Mouse (Mus musculus): ENCODE measurements at regions not wholly inside any gene's neighbourhood (a gene's known extent, or its start where the extent isn't known, plus 50 kb on each side); places are given as distances from the start of the nearest gene placed in this dataset.

- Histone ChIP-seq H3K4me3 (ENCODE audit: low read depth, low read length) (no peak overlapping the region), H3K27ac (ENCODE audit: low read depth, low read length) (no peak overlapping the region), H3K36me3 (ENCODE audit: control insufficient read depth, insufficient read depth, low read length) (no peaks in the 10 kb centered on the region), H3K4me2 (no peak overlapping the region), H3K9me3 (replicated peaks; ENCODE audit: control insufficient read depth, low read length) (no peaks in the 10 kb centered on the region), H3K27me3 (ENCODE audit: control insufficient read depth, insufficient read depth, low read length) (no peaks in the 10 kb centered on the region), H3K4me1 (ENCODE audit: control insufficient read depth, insufficient read depth, low read length) (no peaks in the 10 kb centered on the region), H3K9ac (ENCODE audit: low read depth, low read length) (no peak overlapping the region)
- ATAC-seq (replicated peaks; ENCODE audit: insufficient number of reproducible peaks, low FRiP score, low TSS enrichment), result no peak
- WGBS (ENCODE audit: insufficient replicate concordance), result 95% methylated on average over 2 of the region's 2 CpGs
Measured at GRCm38 (mm10) chr1:143053599-143053998, 586.9 kb upstream of the B3galt2 start.

GRCm38 (mm10) chr1:143054451-143055024, 585.9 kb upstream of the B3galt2 start:
- no peak overlapping the region for H3K27ac ChIP-seq (ENCODE audit: low read depth, low read length)
- no peaks in the 10 kb centered on the region for H3K4me1 ChIP-seq (ENCODE audit: control insufficient read depth, insufficient read depth, low read length)
- H3K9ac ChIP-seq (ENCODE audit: low read depth, low read length), result no peak overlapping the region
- H3K4me2 ChIP-seq, result no peak overlapping the region
- H3K9me3 ChIP-seq (replicated peaks; ENCODE audit: control insufficient read depth, low read length), result no peaks in the 10 kb centered on the region
- ATAC-seq (replicated peaks; ENCODE audit: insufficient number of reproducible peaks, low FRiP score, low TSS enrichment), result no peak
- H3K27me3 ChIP-seq (ENCODE audit: control insufficient read depth, insufficient read depth, low read length), result no peaks in the 10 kb centered on the region
- WGBS (ENCODE audit: insufficient replicate concordance), result 59% methylated on average over 3 of the region's 3 CpGs
- no peak overlapping the region for H3K4me3 ChIP-seq (ENCODE audit: low read depth, low read length)
- no peaks in the 10 kb centered on the region for H3K36me3 ChIP-seq (ENCODE audit: control insufficient read depth, insufficient read depth, low read length)

GRCm38 (mm10) chr1:143060698-143061576, 579.5 kb upstream of the B3galt2 start:
- 74% methylated on average over 4 of the region's 4 CpGs for WGBS (ENCODE audit: insufficient replicate concordance)
- Histone ChIP-seq H3K4me2 (no peak overlapping the region), H3K27ac (ENCODE audit: low read depth, low read length) (no peak overlapping the region), H3K4me1 (ENCODE audit: control insufficient read depth, insufficient read depth, low read length) (no peaks in the 10 kb centered on the region), H3K27me3 (ENCODE audit: control insufficient read depth, insufficient read depth, low read length) (no peaks in the 10 kb centered on the region), H3K9me3 (replicated peaks; ENCODE audit: control insufficient read depth, low read length) (no peaks in the 10 kb centered on the region), H3K36me3 (ENCODE audit: control insufficient read depth, insufficient read depth, low read length) (no peaks in the 10 kb centered on the region), H3K9ac (ENCODE audit: low read depth, low read length) (no peak overlapping the region), H3K4me3 (ENCODE audit: low read depth, low read length) (no peak overlapping the region)
- no peak for ATAC-seq (replicated peaks; ENCODE audit: insufficient number of reproducible peaks, low FRiP score, low TSS enrichment)

GRCm38 (mm10) chr1:143065493-143065892, 575.0 kb upstream of the B3galt2 start:
- Histone ChIP-seq H3K27me3 (ENCODE audit: control insufficient read depth, insufficient read depth, low read length) (no peaks in the 10 kb centered on the region), H3K4me3 (ENCODE audit: low read depth, low read length) (no peak overlapping the region), H3K9ac (ENCODE audit: low read depth, low read length) (no peak overlapping the region), H3K9me3 (replicated peaks; ENCODE audit: control insufficient read depth, low read length) (no peaks in the 10 kb centered on the region), H3K4me1 (ENCODE audit: control insufficient read depth, insufficient read depth, low read length) (no peaks in the 10 kb centered on the region), H3K4me2 (no peak overlapping the region), H3K27ac (ENCODE audit: low read depth, low read length) (no peak overlapping the region), H3K36me3 (ENCODE audit: control insufficient read depth, insufficient read depth, low read length) (no peaks in the 10 kb centered on the region)
- no peak for ATAC-seq (replicated peaks; ENCODE audit: insufficient number of reproducible peaks, low FRiP score, low TSS enrichment)

GRCm38 (mm10) chr1:143071781-143072382, 568.6 kb upstream of the B3galt2 start:
- Histone ChIP-seq H3K9me3 (replicated peaks; ENCODE audit: control insufficient read depth, low read length) (no peaks in the 10 kb centered on the region), H3K36me3 (ENCODE audit: control insufficient read depth, insufficient read depth, low read length) (no peaks in the 10 kb centered on the region), H3K27me3 (ENCODE audit: control insufficient read depth, insufficient read depth, low read length) (no peaks in the 10 kb centered on the region), H3K4me3 (ENCODE audit: low read depth, low read length) (no peak overlapping the region), H3K27ac (ENCODE audit: low read depth, low read length) (no peak overlapping the region), H3K4me2 (no peak overlapping the region), H3K9ac (ENCODE audit: low read depth, low read length) (no peak overlapping the region), H3K4me1 (ENCODE audit: control insufficient read depth, insufficient read depth, low read length) (no peaks in the 10 kb centered on the region)
- 76% methylated on average over 3 of the region's 3 CpGs for WGBS (ENCODE audit: insufficient replicate concordance)
- no peak for ATAC-seq (replicated peaks; ENCODE audit: insufficient number of reproducible peaks, low FRiP score, low TSS enrichment)

- H3K36me3 ChIP-seq (ENCODE audit: control insufficient read depth, insufficient read depth, low read length), result no peaks in the 10 kb centered on the region
- no peak overlapping the region for H3K27ac ChIP-seq (ENCODE audit: low read depth, low read length)
- 75% methylated on average over 4 of the region's 4 CpGs for WGBS (ENCODE audit: insufficient replicate concordance)
- no peaks in the 10 kb centered on the region for H3K9me3 ChIP-seq (replicated peaks; ENCODE audit: control insufficient read depth, low read length)
- no peak overlapping the region for H3K4me2 ChIP-seq
- no peaks in the 10 kb centered on the region for H3K27me3 ChIP-seq (ENCODE audit: control insufficient read depth, insufficient read depth, low read length)
- H3K4me1 ChIP-seq (ENCODE audit: control insufficient read depth, insufficient read depth, low read length), result no peaks in the 10 kb centered on the region
- no peak for ATAC-seq (replicated peaks; ENCODE audit: insufficient number of reproducible peaks, low FRiP score, low TSS enrichment)
- no peak overlapping the region for H3K9ac ChIP-seq (ENCODE audit: low read depth, low read length)
- H3K4me3 ChIP-seq (ENCODE audit: low read depth, low read length), result no peak overlapping the region
Measured at GRCm38 (mm10) chr1:143074999-143075398, 565.5 kb upstream of the B3galt2 start.

- no peak for ATAC-seq (replicated peaks; ENCODE audit: insufficient number of reproducible peaks, low FRiP score, low TSS enrichment)
- WGBS (ENCODE audit: insufficient replicate concordance), result 81% methylated on average over 2 of the region's 2 CpGs
- Histone ChIP-seq H3K36me3 (ENCODE audit: control insufficient read depth, insufficient read depth, low read length) (no peaks in the 10 kb centered on the region), H3K9ac (ENCODE audit: low read depth, low read length) (no peak overlapping the region), H3K27ac (ENCODE audit: low read depth, low read length) (no peak overlapping the region), H3K4me3 (ENCODE audit: low read depth, low read length) (no peak overlapping the region), H3K27me3 (ENCODE audit: control insufficient read depth, insufficient read depth, low read length) (no peaks in the 10 kb centered on the region), H3K4me1 (ENCODE audit: control insufficient read depth, insufficient read depth, low read length) (no peaks in the 10 kb centered on the region), H3K9me3 (replicated peaks; ENCODE audit: control insufficient read depth, low read length) (no peaks in the 10 kb centered on the region), H3K4me2 (no peak overlapping the region)
Measured at GRCm38 (mm10) chr1:143080441-143080840, 560.0 kb upstream of the B3galt2 start.

- WGBS (ENCODE audit: insufficient replicate concordance), result 85% methylated on average over 4 of the region's 4 CpGs
- ATAC-seq (replicated peaks; ENCODE audit: insufficient number of reproducible peaks, low FRiP score, low TSS enrichment), result no peak
- H3K36me3 ChIP-seq (ENCODE audit: control insufficient read depth, insufficient read depth, low read length), result no peaks in the 10 kb centered on the region
- no peaks in the 10 kb centered on the region for H3K4me1 ChIP-seq (ENCODE audit: control insufficient read depth, insufficient read depth, low read length)
- no peak overlapping the region for H3K4me2 ChIP-seq
- no peak overlapping the region for H3K9ac ChIP-seq (ENCODE audit: low read depth, low read length)
- no peak overlapping the region for H3K27ac ChIP-seq (ENCODE audit: low read depth, low read length)
- H3K27me3 ChIP-seq (ENCODE audit: control insufficient read depth, insufficient read depth, low read length), result no peaks in the 10 kb centered on the region
- no peaks in the 10 kb centered on the region for H3K9me3 ChIP-seq (replicated peaks; ENCODE audit: control insufficient read depth, low read length)
- H3K4me3 ChIP-seq (ENCODE audit: low read depth, low read length), result no peak overlapping the region
Measured at GRCm38 (mm10) chr1:143096904-143097303, 543.6 kb upstream of the B3galt2 start.

All from heart, embryonic 11.5 days (tissue).